In genomic region chr16:16566215-16566614, GRCm38 (mm10) we compare ENCODE assay signal across 20 mouse cellular contexts. TPM values are rescaled to one million over a fixed set of nuclear protein-coding genes. Genes with fewer than 3 reads are reported as not detected.
DNase-seq lines count a peak whose midpoint lies in the region; ATAC-seq and TF ChIP-seq lines count a peak whose summit lies in the region.
"Had no signal": no experiment of that assay in that cellular context is flagged by ENCODE, and none has a peak within 500 bp of the region (broad histone marks: within the 10 kb centered on the region; RNA-seq: fewer than 3 reads in every experiment).

No protein-coding gene starts in this region.

- 62% methylated on average over 5 of the region's 5 CpGs for WGBS in kidney, adult 2 months
- 78% methylated on average over 5 of the region's 5 CpGs for WGBS in kidney, embryonic 15.5 days
- WGBS in liver, adult 2 months = 54% methylated on average over 5 of the region's 5 CpGs
- WGBS in liver, embryonic 11.5 days = 53% methylated on average over 5 of the region's 5 CpGs
- 53% methylated on average over 5 of the region's 5 CpGs for WGBS in intestine, postnatal 0 days

- no peaks in the 10 kb centered on the region for H3K9me3 ChIP-seq in kidney, embryonic 15.5 days (replicated peaks)
- no peaks in the 10 kb centered on the region for H3K9me3 ChIP-seq in liver, embryonic 11.5 days (ENCODE audit: control insufficient read depth, low read length)
- H3K9me3 ChIP-seq in intestine, postnatal 0 days (ENCODE audit: control insufficient read depth) = no peaks in the 10 kb centered on the region
- H3K9me3 ChIP-seq: embryonic facial prominence, embryonic 13.5 days; forebrain, embryonic 12.5 days; heart, embryonic 12.5 days; hindbrain, embryonic 15.5 days had no signal

- TF ChIP-seq CTCF in kidney, adult 2 months (conservative IDR thresholded peaks at IDR 0.05; ENCODE audit: insufficient read depth, insufficient read length, low read depth, low read length) = no peak
- TF ChIP-seq CTCF in liver, adult 2 months (IDR thresholded peaks at IDR 0.05; ENCODE audit: low read depth, low read length) = no peak
- no peak for TF ChIP-seq CTCF in intestine, postnatal 0 days (IDR thresholded peaks at IDR 0.05; ENCODE audit: low read depth)

- no peaks in the 10 kb centered on the region for H3K36me3 ChIP-seq in kidney, adult 2 months (ENCODE audit: control insufficient read depth, insufficient read depth, low read length)
- H3K36me3 ChIP-seq in kidney, embryonic 15.5 days = no peaks in the 10 kb centered on the region
- H3K36me3 ChIP-seq in liver, adult 2 months (ENCODE audit: control insufficient read depth, insufficient read depth, low read length) = no peaks in the 10 kb centered on the region
- no peaks in the 10 kb centered on the region for H3K36me3 ChIP-seq in liver, embryonic 11.5 days (ENCODE audit: control insufficient read depth, insufficient read depth, low read length)
- no peaks in the 10 kb centered on the region for H3K36me3 ChIP-seq in intestine, postnatal 0 days (ENCODE audit: control insufficient read depth, insufficient read depth)
- H3K36me3 ChIP-seq: embryonic facial prominence, embryonic 13.5 days; forebrain, embryonic 12.5 days; heart, embryonic 12.5 days; hindbrain, embryonic 15.5 days had no signal

- ATAC-seq in kidney, embryonic 15.5 days (replicated peaks; ENCODE audit: low FRiP score) = no peak
- no peak for ATAC-seq in liver, embryonic 11.5 days (replicated peaks; ENCODE audit: low FRiP score)
- peak; percentile 81 for ATAC-seq in intestine, postnatal 0 days
- ATAC-seq: activated CD4-positive, CD25-positive, alpha-beta regulatory T cell, adult 4 months; forebrain, embryonic 16.5 days; Patski had no signal

- peak; percentile 32 for DNase-seq in kidney, adult 2 months
- DNase-seq in liver, adult 2 months (ENCODE audit: extremely low read depth, low read depth, low spot score) = no peak
- DNase-seq in liver, embryonic 11.5 days (ENCODE audit: low spot score) = no peak
- no peak for DNase-seq in adrenal gland, postnatal 10 days
- DNase-seq in heart, postnatal 10 days = no peak
- DNase-seq: adrenal gland, postnatal 25 days; cerebellum, adult 11-12 months; cerebellum, adult 9-10 months; cerebellum, postnatal 25 days; gastrocnemius, postnatal 14 days; heart, postnatal 36 days had no signal

- intact Hi-C loops in heart, postnatal 10 days (cut with DNase I) = no loop called here

- H3K4me1 ChIP-seq in kidney, adult 2 months (ENCODE audit: control insufficient read depth, insufficient read depth, low read length) = peaks cover 3% of the 10 kb centered on the region; the same call in 1 of the 2 replicates
- no peaks in the 10 kb centered on the region for H3K4me1 ChIP-seq in kidney, embryonic 15.5 days
- peaks cover 15% of the 10 kb centered on the region for H3K4me1 ChIP-seq in liver, adult 2 months (ENCODE audit: control insufficient read depth, insufficient read depth, low read length)
- H3K4me1 ChIP-seq in liver, embryonic 11.5 days (replicated peaks; ENCODE audit: control insufficient read depth, insufficient read depth, low read length) = no peaks in the 10 kb centered on the region
- H3K4me1 ChIP-seq in intestine, postnatal 0 days (replicated peaks; ENCODE audit: control insufficient read depth, insufficient read depth, low read length) = 0 out of 2 replicates have a peak, but pooled peaks cover 3% of the 10 kb centered on the region
- H3K4me1 ChIP-seq: embryonic facial prominence, embryonic 13.5 days; forebrain, embryonic 12.5 days; hindbrain, embryonic 15.5 days had no signal

- H3K9ac ChIP-seq in kidney, embryonic 15.5 days = no peak overlapping the region
- no peak overlapping the region for H3K9ac ChIP-seq in liver, adult 2 months (ENCODE audit: low read depth, low read length)
- no peak overlapping the region for H3K9ac ChIP-seq in liver, embryonic 11.5 days (ENCODE audit: low read depth, low read length)
- 0 out of 2 replicates have a peak overlapping the region, but pooled peaks have one; percentile 7 for H3K9ac ChIP-seq in intestine, postnatal 0 days (ENCODE audit: low read depth, low read length)
- H3K9ac ChIP-seq: embryonic facial prominence, embryonic 13.5 days; forebrain, embryonic 12.5 days; heart, embryonic 12.5 days; hindbrain, embryonic 15.5 days had no signal

- no peak for TF ChIP-seq POLR2A in kidney, adult 2 months (IDR thresholded peaks at IDR 0.05; ENCODE audit: low read depth, low read length)
- TF ChIP-seq POLR2A in liver, adult 2 months (IDR thresholded peaks at IDR 0.05; ENCODE audit: extremely low read depth, insufficient read depth, low read length) = no peak

- H3K79me2 ChIP-seq in liver, adult 2 months (ENCODE audit: control insufficient read depth, insufficient read depth, low read length) = no peaks in the 10 kb centered on the region; the same call in 1 of the 2 replicates

- no peaks in the 10 kb centered on the region for H3K27me3 ChIP-seq in kidney, adult 2 months (replicated peaks; ENCODE audit: control insufficient read depth, insufficient read depth, low read length)
- no peaks in the 10 kb centered on the region for H3K27me3 ChIP-seq in kidney, embryonic 15.5 days
- H3K27me3 ChIP-seq in liver, adult 2 months (ENCODE audit: control insufficient read depth, insufficient read depth, low read length) = no peaks in the 10 kb centered on the region
- no peaks in the 10 kb centered on the region for H3K27me3 ChIP-seq in liver, embryonic 11.5 days (replicated peaks; ENCODE audit: control insufficient read depth, insufficient read depth, low read length)
- H3K27me3 ChIP-seq in intestine, postnatal 0 days (replicated peaks; ENCODE audit: control insufficient read depth, insufficient read depth, low read length) = no peaks in the 10 kb centered on the region
- H3K27me3 ChIP-seq: embryonic facial prominence, embryonic 13.5 days; forebrain, embryonic 12.5 days; heart, embryonic 12.5 days; hindbrain, embryonic 15.5 days; Patski had no signal

- H3K4me3 ChIP-seq in kidney, adult 2 months (ENCODE audit: insufficient read depth, low read depth, low read length) = no peak overlapping the region
- no peak overlapping the region for H3K4me3 ChIP-seq in kidney, embryonic 15.5 days (replicated peaks)
- H3K4me3 ChIP-seq in liver, adult 2 months (ENCODE audit: insufficient read depth, low read depth, low read length) = no peak overlapping the region
- no peak overlapping the region for H3K4me3 ChIP-seq in liver, embryonic 11.5 days (ENCODE audit: low read depth, low read length)
- H3K4me3 ChIP-seq in intestine, postnatal 0 days (ENCODE audit: low read depth, low read length) = no peak overlapping the region
- H3K4me3 ChIP-seq: embryonic facial prominence, embryonic 13.5 days; forebrain, embryonic 12.5 days; heart, embryonic 12.5 days; hindbrain, embryonic 15.5 days had no signal

- no peak overlapping the region for H3K27ac ChIP-seq in kidney, adult 2 months (ENCODE audit: insufficient read depth, low read depth, low read length)
- H3K27ac ChIP-seq in kidney, embryonic 15.5 days = no peak overlapping the region
- H3K27ac ChIP-seq in liver, adult 2 months (replicated peaks; ENCODE audit: insufficient read depth, low read depth, low read length) = peak overlapping the region; percentile 44
- H3K27ac ChIP-seq in liver, embryonic 11.5 days (ENCODE audit: low read depth, low read length) = no peak overlapping the region
- H3K27ac ChIP-seq in intestine, postnatal 0 days (ENCODE audit: low read depth, low read length) = peak overlapping the region; percentile 70
- H3K27ac ChIP-seq: embryonic facial prominence, embryonic 13.5 days; forebrain, embryonic 12.5 days; hindbrain, embryonic 15.5 days had no signal

- H3K4me2 ChIP-seq in kidney, embryonic 15.5 days = no peak overlapping the region
- no peak overlapping the region for H3K4me2 ChIP-seq in liver, embryonic 11.5 days
- H3K4me2 ChIP-seq in intestine, postnatal 0 days (replicated peaks; ENCODE audit: low read depth) = no peak overlapping the region
- H3K4me2 ChIP-seq: embryonic facial prominence, embryonic 13.5 days; forebrain, embryonic 12.5 days; heart, embryonic 12.5 days; hindbrain, embryonic 15.5 days had no signal

RNA-seq across cellular contexts. Expression of gene Fgd4, which starts 34.1 kb away (rescaled TPM):
- 7.0 and 7.3 TPM in 2 replicates for polyA plus RNA-seq in kidney, adult 2 months (2012; rRNA removed)
- 12.8 and 14.8 TPM in 2 replicates for polyA plus RNA-seq in kidney, embryonic 15.5 days (2015; fragmentation: Nextera tagmentation; extraction: Ambion mirVana)
- total RNA-seq in liver, adult 2 months (2014; rRNA removed) = 23.1 and 23.7 TPM in 2 replicates
- polyA plus RNA-seq in liver, adult 2 months (2012; rRNA removed) = 1.5 and 1.8 TPM in 2 replicates
- 3.5 and 5.0 TPM in 2 replicates for polyA plus RNA-seq in liver, embryonic 11.5 days (2014; fragmentation: Nextera tagmentation; extraction: Ambion mirVana)
- polyA plus RNA-seq in intestine, postnatal 0 days (2015; fragmentation: Nextera tagmentation; extraction: Ambion mirVana) = 6.9 and 8.7 TPM in 2 replicates
- total RNA-seq in adrenal gland, postnatal 10 days (2021) = 10 to 100 TPM; 12.6 to 16.6 TPM
- total RNA-seq in heart, postnatal 10 days (2021) = 10 to 100 TPM; 24.1 to 33.1 TPM

Comparison
In these comparisons a context has a peak if more than half of its experiments do, and no peak if none do; other contexts are left out.
1. H3K27ac ChIP-seq: peak in liver, adult 2 months (single experiment) and intestine, postnatal 0 days (single experiment); none in kidney, adult 2 months (single experiment), kidney, embryonic 15.5 days (single experiment) and liver, embryonic 11.5 days (single experiment).